Mouse (Mus musculus): ENCODE measurements around the gene Helz. TPM values are rescaled to one million over a fixed set of nuclear protein-coding genes. Genes with fewer than 3 reads are reported as not detected.
A peak's percentile ranks its signal among the peaks of the same experiment; 100 is the strongest.

Helz gene
- polyA plus RNA-seq, 1 experiment from 2014 or later, result 23.4 TPM

DNA sequence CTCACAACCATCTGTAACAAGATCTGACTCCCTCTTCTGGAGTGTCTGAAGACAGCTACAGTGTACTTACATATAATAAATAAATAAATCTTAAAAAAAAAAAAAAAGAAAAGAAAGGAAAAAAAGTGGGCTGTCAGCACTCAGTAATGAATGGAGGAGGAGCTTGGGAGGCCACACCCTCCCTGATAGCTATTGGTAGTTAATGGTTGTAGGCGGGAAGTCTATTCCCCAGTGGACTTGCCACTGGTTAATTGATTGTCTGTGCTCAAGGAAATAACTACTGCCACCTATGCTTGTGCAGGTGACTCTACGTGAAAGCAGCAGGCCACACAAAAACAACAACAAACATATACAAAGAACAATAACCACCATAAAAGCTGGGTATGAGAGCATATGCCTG is 31.3 kb upstream of the Helz start:
- H3K4me2 ChIP-seq (ENCODE audit: low read depth, severe bottlenecking), result no peak overlapping the region
- no peaks in the 10 kb centered on the region for H3K27me3 ChIP-seq (ENCODE audit: control insufficient read depth, insufficient read depth, low read length)
- DNase-seq (ENCODE audit: low spot score) (no peak), ATAC-seq (ENCODE audit: insufficient number of reproducible peaks, low FRiP score, low TSS enrichment, low read depth) (no peak)
- H3K9me3 ChIP-seq (ENCODE audit: control insufficient read depth, low read length), result no peaks in the 10 kb centered on the region
- no peaks in the 10 kb centered on the region for H3K36me3 ChIP-seq (ENCODE audit: control insufficient read depth, insufficient read depth, low read length)
- H3K4me3 ChIP-seq (ENCODE audit: low read depth, low read length), result no peak overlapping the region
- H3K9ac ChIP-seq (ENCODE audit: low read length), result no peak overlapping the region
- no peaks in the 10 kb centered on the region for H3K4me1 ChIP-seq (ENCODE audit: control insufficient read depth, insufficient read depth, low read length)
- no peak overlapping the region for H3K27ac ChIP-seq (replicated peaks; ENCODE audit: low read depth, low read length)
- 90% methylated on average over 2 of the region's 2 CpGs for WGBS

DNA sequence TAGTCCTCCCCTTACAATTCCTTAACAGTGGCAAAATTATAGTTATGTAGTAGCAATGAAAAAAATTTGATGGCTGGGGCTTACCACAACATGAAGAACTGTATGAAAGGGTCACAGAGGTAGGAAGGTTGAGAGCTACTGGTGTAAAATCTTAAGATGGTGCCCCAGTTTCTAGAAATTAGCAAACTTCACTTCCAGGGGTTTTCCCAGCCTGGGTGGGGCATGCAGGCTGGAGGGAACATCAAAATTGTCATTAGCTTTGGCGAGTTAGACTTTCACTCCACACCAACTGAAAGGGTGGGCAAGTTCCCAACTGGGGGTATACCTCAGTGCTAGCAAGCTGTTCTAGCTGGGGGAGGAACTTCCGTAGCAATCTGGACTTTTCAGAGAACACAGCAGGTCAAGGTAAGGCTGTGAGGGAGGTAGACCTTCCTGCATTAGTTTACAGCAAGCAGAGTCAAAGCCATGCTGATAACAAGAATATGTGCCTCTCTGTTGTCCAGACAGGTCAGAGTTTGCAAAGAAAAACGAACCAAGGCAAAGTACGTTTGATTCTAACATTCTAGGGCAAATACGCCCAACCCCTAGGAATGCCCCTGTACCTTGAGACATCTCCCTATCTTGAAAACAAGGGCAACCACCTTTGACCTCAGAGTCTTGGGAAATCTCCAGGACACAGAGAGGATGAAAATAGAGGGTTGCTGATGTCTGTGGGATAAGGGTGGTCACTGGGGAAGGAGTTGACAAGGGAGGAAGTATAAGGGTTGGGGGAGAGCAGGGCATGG is 28.9 kb upstream of the Helz start:
- WGBS, result 79% methylated on average over 5 of the region's 5 CpGs
- no peaks in the 10 kb centered on the region for H3K27me3 ChIP-seq (ENCODE audit: control insufficient read depth, insufficient read depth, low read length)
- no peak overlapping the region for H3K4me2 ChIP-seq (ENCODE audit: low read depth, severe bottlenecking)
- no peaks in the 10 kb centered on the region for H3K36me3 ChIP-seq (ENCODE audit: control insufficient read depth, insufficient read depth, low read length)
- H3K9me3 ChIP-seq (ENCODE audit: control insufficient read depth, low read length), result no peaks in the 10 kb centered on the region
- no peak for ATAC-seq (ENCODE audit: insufficient number of reproducible peaks, low FRiP score, low TSS enrichment, low read depth)
- no peak overlapping the region for H3K4me3 ChIP-seq (ENCODE audit: low read depth, low read length)
- no peak overlapping the region for H3K27ac ChIP-seq (replicated peaks; ENCODE audit: low read depth, low read length)
- no peak for DNase-seq (ENCODE audit: low spot score)
- H3K9ac ChIP-seq (ENCODE audit: low read length), result no peak overlapping the region
- no peaks in the 10 kb centered on the region for H3K4me1 ChIP-seq (ENCODE audit: control insufficient read depth, insufficient read depth, low read length)

DNA sequence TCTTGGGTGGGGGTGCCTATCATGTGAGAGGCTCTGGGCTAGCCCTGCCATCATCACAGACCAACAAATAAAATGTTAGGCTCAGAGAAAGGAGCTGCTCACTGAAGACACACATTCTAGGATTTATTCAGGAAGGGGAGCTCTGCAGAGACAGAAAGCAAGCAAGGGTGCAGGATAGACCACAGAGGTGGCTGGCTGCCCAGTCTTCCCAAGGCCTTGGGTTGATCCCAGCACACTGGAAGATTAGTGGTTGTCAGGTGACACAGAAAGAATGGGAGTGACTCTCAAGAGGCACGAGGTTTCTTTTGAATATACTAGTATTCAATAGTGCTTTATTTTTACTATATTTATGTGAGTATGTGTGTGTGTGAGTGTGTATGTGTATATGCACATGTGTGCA is 26.6 kb upstream of the Helz start:
- no peaks in the 10 kb centered on the region for H3K27me3 ChIP-seq (ENCODE audit: control insufficient read depth, insufficient read depth, low read length)
- no peak for DNase-seq (ENCODE audit: low spot score)
- H3K9me3 ChIP-seq (ENCODE audit: control insufficient read depth, low read length), result no peaks in the 10 kb centered on the region
- H3K9ac ChIP-seq (ENCODE audit: low read length), result no peak overlapping the region
- no peaks in the 10 kb centered on the region for H3K4me1 ChIP-seq (ENCODE audit: control insufficient read depth, insufficient read depth, low read length)
- H3K27ac ChIP-seq (replicated peaks; ENCODE audit: low read depth, low read length), result no peak overlapping the region
- 73% methylated on average over 1 of the region's 1 CpGs for WGBS
- ATAC-seq (ENCODE audit: insufficient number of reproducible peaks, low FRiP score, low TSS enrichment, low read depth), result no peak
- no peak overlapping the region for H3K4me2 ChIP-seq (ENCODE audit: low read depth, severe bottlenecking)
- H3K4me3 ChIP-seq (ENCODE audit: low read depth, low read length), result no peak overlapping the region
- H3K36me3 ChIP-seq (ENCODE audit: control insufficient read depth, insufficient read depth, low read length), result no peaks in the 10 kb centered on the region

DNA sequence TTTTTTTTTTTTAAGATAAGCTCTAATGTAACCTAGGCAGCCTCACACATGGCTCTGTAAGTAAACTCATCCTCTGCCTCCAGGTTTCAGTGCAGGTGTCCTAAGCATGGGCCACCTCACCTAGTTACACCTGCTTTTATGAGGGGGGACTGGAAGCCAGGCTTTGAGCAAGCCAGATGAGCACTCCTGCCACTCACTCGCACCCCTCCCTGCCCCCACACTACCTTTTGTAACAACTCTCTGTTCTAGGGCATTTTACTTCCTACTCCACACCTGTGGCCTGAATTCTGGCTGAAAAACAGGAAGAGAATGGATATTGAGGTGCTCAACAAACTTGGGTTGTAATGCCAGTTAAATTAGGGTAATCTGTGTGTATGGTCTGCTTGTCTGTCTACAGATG is 22.8 kb upstream of the Helz start:
- no peaks in the 10 kb centered on the region for H3K36me3 ChIP-seq (ENCODE audit: control insufficient read depth, insufficient read depth, low read length)
- WGBS, result 77% methylated on average over 1 of the region's 1 CpGs
- no peaks in the 10 kb centered on the region for H3K4me1 ChIP-seq (ENCODE audit: control insufficient read depth, insufficient read depth, low read length)
- H3K27me3 ChIP-seq (ENCODE audit: control insufficient read depth, insufficient read depth, low read length), result no peaks in the 10 kb centered on the region
- ATAC-seq (ENCODE audit: insufficient number of reproducible peaks, low FRiP score, low TSS enrichment, low read depth), result no peak
- no peak overlapping the region for H3K4me3 ChIP-seq (ENCODE audit: low read depth, low read length)
- no peak for DNase-seq (ENCODE audit: low spot score)
- H3K9me3 ChIP-seq (ENCODE audit: control insufficient read depth, low read length), result no peaks in the 10 kb centered on the region
- no peak overlapping the region for H3K4me2 ChIP-seq (ENCODE audit: low read depth, severe bottlenecking)
- no peak overlapping the region for H3K27ac ChIP-seq (replicated peaks; ENCODE audit: low read depth, low read length)
- H3K9ac ChIP-seq (ENCODE audit: low read length), result no peak overlapping the region

DNA sequence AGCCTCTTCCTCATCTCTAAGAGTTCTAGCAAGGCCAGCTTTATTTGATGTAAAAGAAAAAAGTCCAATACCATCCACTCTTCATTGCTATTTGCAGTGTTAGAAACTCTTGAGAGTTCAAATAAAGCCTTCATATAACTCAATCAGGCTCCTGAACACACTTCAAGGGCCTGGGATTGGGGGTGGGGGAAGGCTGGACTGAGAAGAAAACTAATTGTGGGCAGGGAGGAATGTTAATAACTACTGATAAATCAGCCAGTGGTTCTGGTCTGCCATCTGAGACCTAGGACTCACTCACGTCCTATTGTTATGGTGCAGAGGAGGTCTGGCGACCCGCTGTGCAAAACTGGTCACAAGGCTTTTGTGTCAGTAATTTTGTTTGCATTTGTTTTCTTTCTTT is 20.1 kb upstream of the Helz start:
- ATAC-seq (ENCODE audit: insufficient number of reproducible peaks, low FRiP score, low TSS enrichment, low read depth) (no peak), DNase-seq (ENCODE audit: low spot score) (no peak)
- Histone ChIP-seq H3K9me3 (ENCODE audit: control insufficient read depth, low read length) (no peaks in the 10 kb centered on the region), H3K27ac (replicated peaks; ENCODE audit: low read depth, low read length) (no peak overlapping the region), H3K4me1 (ENCODE audit: control insufficient read depth, insufficient read depth, low read length) (no peaks in the 10 kb centered on the region), H3K4me2 (ENCODE audit: low read depth, severe bottlenecking) (no peak overlapping the region), H3K27me3 (ENCODE audit: control insufficient read depth, insufficient read depth, low read length) (no peaks in the 10 kb centered on the region), H3K9ac (ENCODE audit: low read length) (no peak overlapping the region), H3K36me3 (ENCODE audit: control insufficient read depth, insufficient read depth, low read length) (no peaks in the 10 kb centered on the region), H3K4me3 (ENCODE audit: low read depth, low read length) (no peak overlapping the region)
- 49% methylated on average over 3 of the region's 3 CpGs for WGBS

- Histone ChIP-seq H3K27me3 (ENCODE audit: control insufficient read depth, insufficient read depth, low read length) (no peaks in the 10 kb centered on the region), H3K4me3 (ENCODE audit: low read depth, low read length) (no peak overlapping the region), H3K27ac (replicated peaks; ENCODE audit: low read depth, low read length) (0 out of 2 replicates have a peak overlapping the region, but pooled peaks have one; percentile 30), H3K9ac (ENCODE audit: low read length) (no peak overlapping the region), H3K36me3 (ENCODE audit: control insufficient read depth, insufficient read depth, low read length) (no peaks in the 10 kb centered on the region), H3K9me3 (ENCODE audit: control insufficient read depth, low read length) (no peaks in the 10 kb centered on the region), H3K4me2 (ENCODE audit: low read depth, severe bottlenecking) (no peak overlapping the region), H3K4me1 (ENCODE audit: control insufficient read depth, insufficient read depth, low read length) (no peaks in the 10 kb centered on the region)
- WGBS, result 49% methylated on average over 8 of the region's 8 CpGs
- no peak for ATAC-seq (ENCODE audit: insufficient number of reproducible peaks, low FRiP score, low TSS enrichment, low read depth)
- peak; percentile 30 for DNase-seq (ENCODE audit: low spot score)
Observed at GRCm38 (mm10) chr11:107529320-107529719, 18.4 kb upstream of the Helz start.

GRCm38 (mm10) chr11:107531445-107531844 is 16.3 kb upstream of the Helz start:
- H3K9me3 ChIP-seq (ENCODE audit: control insufficient read depth, low read length), result no peaks in the 10 kb centered on the region
- no peak for DNase-seq (ENCODE audit: low spot score)
- no peak overlapping the region for H3K27ac ChIP-seq (replicated peaks; ENCODE audit: low read depth, low read length)

DNA sequence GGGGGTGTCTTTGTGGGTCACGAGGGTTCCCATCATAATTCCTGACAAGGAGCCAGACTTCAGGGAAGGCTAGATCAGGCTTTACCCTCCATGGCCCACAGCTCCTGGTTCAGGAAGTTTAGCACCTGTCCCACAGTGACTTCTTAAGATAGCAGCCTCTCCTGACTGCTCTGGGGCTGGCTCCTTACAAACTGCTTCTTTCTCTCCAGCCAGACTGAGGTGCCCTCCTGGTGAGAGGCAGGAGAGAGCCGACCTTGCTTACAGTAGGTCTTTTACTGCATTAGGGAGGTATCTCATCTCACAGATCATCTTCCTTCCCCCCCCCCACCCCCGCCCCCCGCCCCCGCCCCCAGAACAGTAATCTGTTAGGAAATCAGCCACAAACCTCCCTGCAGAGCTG is 15.5 kb upstream of the Helz start:
- no peaks in the 10 kb centered on the region for H3K4me1 ChIP-seq (ENCODE audit: control insufficient read depth, insufficient read depth, low read length)
- no peak for ATAC-seq (ENCODE audit: insufficient number of reproducible peaks, low FRiP score, low TSS enrichment, low read depth)
- 37% methylated on average over 5 of the region's 5 CpGs for WGBS
- H3K9me3 ChIP-seq (ENCODE audit: control insufficient read depth, low read length), result no peaks in the 10 kb centered on the region
- H3K27me3 ChIP-seq (ENCODE audit: control insufficient read depth, insufficient read depth, low read length), result no peaks in the 10 kb centered on the region
- H3K4me3 ChIP-seq (ENCODE audit: low read depth, low read length), result no peak overlapping the region
- no peak overlapping the region for H3K9ac ChIP-seq (ENCODE audit: low read length)
- no peaks in the 10 kb centered on the region for H3K36me3 ChIP-seq (ENCODE audit: control insufficient read depth, insufficient read depth, low read length)
- no peak for DNase-seq (ENCODE audit: low spot score)
- H3K27ac ChIP-seq (replicated peaks; ENCODE audit: low read depth, low read length), result no peak overlapping the region
- H3K4me2 ChIP-seq (ENCODE audit: low read depth, severe bottlenecking), result no peak overlapping the region

More at GRCm38 (mm10) chr11:107531445-107531844, 16.3 kb upstream of the Helz start:
- Histone ChIP-seq H3K4me3 (ENCODE audit: low read depth, low read length) (no peak overlapping the region), H3K36me3 (ENCODE audit: control insufficient read depth, insufficient read depth, low read length) (no peaks in the 10 kb centered on the region), H3K27me3 (ENCODE audit: control insufficient read depth, insufficient read depth, low read length) (no peaks in the 10 kb centered on the region), H3K9ac (ENCODE audit: low read length) (no peak overlapping the region), H3K4me1 (ENCODE audit: control insufficient read depth, insufficient read depth, low read length) (no peaks in the 10 kb centered on the region), H3K4me2 (ENCODE audit: low read depth, severe bottlenecking) (no peak overlapping the region)
- no peak for ATAC-seq (ENCODE audit: insufficient number of reproducible peaks, low FRiP score, low TSS enrichment, low read depth)
- WGBS, result 80% methylated on average over 4 of the region's 4 CpGs

GRCm38 (mm10) chr11:107538994-107539393 is 8.7 kb upstream of the Helz start:
- H3K27me3 ChIP-seq (ENCODE audit: control insufficient read depth, insufficient read depth, low read length), result no peaks in the 10 kb centered on the region
- H3K27ac ChIP-seq (replicated peaks; ENCODE audit: low read depth, low read length), result no peak overlapping the region
- no peak overlapping the region for H3K4me3 ChIP-seq (ENCODE audit: low read depth, low read length)
- no peaks in the 10 kb centered on the region for H3K36me3 ChIP-seq (ENCODE audit: control insufficient read depth, insufficient read depth, low read length)
- 90% methylated on average over 4 of the region's 4 CpGs for WGBS
- H3K4me2 ChIP-seq (ENCODE audit: low read depth, severe bottlenecking), result no peak overlapping the region
- H3K9me3 ChIP-seq (ENCODE audit: control insufficient read depth, low read length), result no peaks in the 10 kb centered on the region
- no peak for DNase-seq (ENCODE audit: low spot score)
- no peak overlapping the region for H3K9ac ChIP-seq (ENCODE audit: low read length)
- no peaks in the 10 kb centered on the region for H3K4me1 ChIP-seq (ENCODE audit: control insufficient read depth, insufficient read depth, low read length)
- ATAC-seq (ENCODE audit: insufficient number of reproducible peaks, low FRiP score, low TSS enrichment, low read depth), result no peak
